ENCODE assay signal across 19 mouse cellular contexts in genomic region chr3:18683346-18684101, GRCm38 (mm10).
DNase-seq lines count a peak whose midpoint lies in the region; ATAC-seq lines count a peak whose summit lies in the region.
"Had no signal": no experiment of that assay in that cellular context is flagged by ENCODE, and none has a peak within 500 bp of the region (broad histone marks: within the 10 kb centered on the region; RNA-seq: fewer than 3 reads in every experiment).

No protein-coding gene starts in this region.

- H3K4me2 ChIP-seq in hindbrain, embryonic 16.5 days (ENCODE audit: low read length) = no peak overlapping the region
- H3K4me2 ChIP-seq in hindbrain, embryonic 13.5 days = no peak overlapping the region
- H3K4me2 ChIP-seq: forebrain, embryonic 12.5 days; midbrain, embryonic 13.5 days; neural tube, embryonic 13.5 days had no signal

- H3K36me3 ChIP-seq in hindbrain, embryonic 16.5 days (ENCODE audit: control insufficient read depth, insufficient read depth, low read length) = no peaks in the 10 kb centered on the region
- H3K36me3 ChIP-seq in hindbrain, embryonic 13.5 days = no peaks in the 10 kb centered on the region
- H3K36me3 ChIP-seq: embryonic facial prominence, embryonic 10.5 days; forebrain, embryonic 12.5 days; hindbrain, embryonic 10.5 days; limb, embryonic 10.5 days; midbrain, embryonic 13.5 days; neural tube, embryonic 13.5 days had no signal

- no peaks in the 10 kb centered on the region for H3K9me3 ChIP-seq in hindbrain, embryonic 16.5 days (ENCODE audit: control insufficient read depth, low read length)
- no peaks in the 10 kb centered on the region for H3K9me3 ChIP-seq in hindbrain, embryonic 13.5 days
- H3K9me3 ChIP-seq: embryonic facial prominence, embryonic 10.5 days; forebrain, embryonic 12.5 days; hindbrain, embryonic 10.5 days; limb, embryonic 10.5 days; midbrain, embryonic 13.5 days; neural tube, embryonic 13.5 days had no signal

- WGBS in hindbrain, embryonic 16.5 days = 84% methylated on average over 6 of the region's 6 CpGs
- WGBS in hindbrain, embryonic 13.5 days = 85% methylated on average over 6 of the region's 6 CpGs

- no peak overlapping the region for H3K27ac ChIP-seq in hindbrain, embryonic 16.5 days (ENCODE audit: low read depth, low read length)
- no peak overlapping the region for H3K27ac ChIP-seq in hindbrain, embryonic 13.5 days
- H3K27ac ChIP-seq: embryonic facial prominence, embryonic 10.5 days; forebrain, embryonic 12.5 days; hindbrain, embryonic 10.5 days; limb, embryonic 10.5 days; midbrain, embryonic 13.5 days; neural tube, embryonic 13.5 days had no signal

- ATAC-seq in hindbrain, embryonic 16.5 days = peak; percentile 94
- no peak for ATAC-seq in hindbrain, embryonic 13.5 days (ENCODE audit: low FRiP score)
- ATAC-seq: intestine, postnatal 0 days; liver, postnatal 0 days; midbrain, embryonic 13.5 days had no signal

- peak; percentile 1 for DNase-seq in lung, postnatal 25 days (ENCODE audit: low spot score)
- DNase-seq in lung, adult 18-20 months = no peak
- peak; percentile 86 to 90 for DNase-seq in cerebellum, adult 18-20 months
- DNase-seq in cerebellum, postnatal 25 days = peak; percentile 95
- no peak for DNase-seq in spleen, postnatal 4 days (ENCODE audit: low spot score in 2 of 2)
- DNase-seq in adrenal gland, adult 2 months = no peak
- DNase-seq: gastrocnemius, postnatal 36 days; liver, postnatal 0 days; right cerebral cortex, adult 18-20 months; thymus, postnatal 36 days had no signal

- H3K9ac ChIP-seq in hindbrain, embryonic 16.5 days (ENCODE audit: low read depth, low read length) = no peak overlapping the region
- no peak overlapping the region for H3K9ac ChIP-seq in hindbrain, embryonic 13.5 days
- H3K9ac ChIP-seq: forebrain, embryonic 12.5 days; liver, postnatal 0 days; midbrain, embryonic 13.5 days; neural tube, embryonic 13.5 days had no signal

- H3K27me3 ChIP-seq in hindbrain, embryonic 16.5 days (replicated peaks; ENCODE audit: control insufficient read depth, insufficient read depth, low read length) = no peaks in the 10 kb centered on the region
- H3K27me3 ChIP-seq in hindbrain, embryonic 13.5 days = no peaks in the 10 kb centered on the region
- H3K27me3 ChIP-seq: forebrain, embryonic 12.5 days; midbrain, embryonic 13.5 days; neural tube, embryonic 13.5 days had no signal

- H3K4me1 ChIP-seq in hindbrain, embryonic 16.5 days (ENCODE audit: control insufficient read depth, insufficient read depth, low read depth, low read length) = no peaks in the 10 kb centered on the region
- H3K4me1 ChIP-seq in hindbrain, embryonic 13.5 days (replicated peaks) = no peaks in the 10 kb centered on the region
- H3K4me1 ChIP-seq: embryonic facial prominence, embryonic 10.5 days; forebrain, embryonic 12.5 days; hindbrain, embryonic 10.5 days; limb, embryonic 10.5 days; midbrain, embryonic 13.5 days; neural tube, embryonic 13.5 days had no signal

- H3K4me3 ChIP-seq in hindbrain, embryonic 16.5 days (ENCODE audit: low read length) = no peak overlapping the region
- no peak overlapping the region for H3K4me3 ChIP-seq in hindbrain, embryonic 13.5 days
- H3K4me3 ChIP-seq: embryonic facial prominence, embryonic 10.5 days; forebrain, embryonic 12.5 days; hindbrain, embryonic 10.5 days; limb, embryonic 10.5 days; midbrain, embryonic 13.5 days; neural tube, embryonic 13.5 days had no signal

Comparison
In these comparisons a context has a peak if more than half of its experiments do, and no peak if none do; other contexts are left out.
1. DNase-seq: peak in lung, postnatal 25 days (single experiment), cerebellum, adult 18-20 months (2 of 2) and cerebellum, postnatal 25 days (2 of 2); none in lung, adult 18-20 months (0 of 2), spleen, postnatal 4 days (0 of 2) and adrenal gland, adult 2 months (single experiment).